Mouse (Mus musculus): Measurements from ENCODE around the gene Cope.
A peak's percentile ranks its signal among the peaks of the same experiment; 100 is the strongest.

Gene Cope

DNA sequence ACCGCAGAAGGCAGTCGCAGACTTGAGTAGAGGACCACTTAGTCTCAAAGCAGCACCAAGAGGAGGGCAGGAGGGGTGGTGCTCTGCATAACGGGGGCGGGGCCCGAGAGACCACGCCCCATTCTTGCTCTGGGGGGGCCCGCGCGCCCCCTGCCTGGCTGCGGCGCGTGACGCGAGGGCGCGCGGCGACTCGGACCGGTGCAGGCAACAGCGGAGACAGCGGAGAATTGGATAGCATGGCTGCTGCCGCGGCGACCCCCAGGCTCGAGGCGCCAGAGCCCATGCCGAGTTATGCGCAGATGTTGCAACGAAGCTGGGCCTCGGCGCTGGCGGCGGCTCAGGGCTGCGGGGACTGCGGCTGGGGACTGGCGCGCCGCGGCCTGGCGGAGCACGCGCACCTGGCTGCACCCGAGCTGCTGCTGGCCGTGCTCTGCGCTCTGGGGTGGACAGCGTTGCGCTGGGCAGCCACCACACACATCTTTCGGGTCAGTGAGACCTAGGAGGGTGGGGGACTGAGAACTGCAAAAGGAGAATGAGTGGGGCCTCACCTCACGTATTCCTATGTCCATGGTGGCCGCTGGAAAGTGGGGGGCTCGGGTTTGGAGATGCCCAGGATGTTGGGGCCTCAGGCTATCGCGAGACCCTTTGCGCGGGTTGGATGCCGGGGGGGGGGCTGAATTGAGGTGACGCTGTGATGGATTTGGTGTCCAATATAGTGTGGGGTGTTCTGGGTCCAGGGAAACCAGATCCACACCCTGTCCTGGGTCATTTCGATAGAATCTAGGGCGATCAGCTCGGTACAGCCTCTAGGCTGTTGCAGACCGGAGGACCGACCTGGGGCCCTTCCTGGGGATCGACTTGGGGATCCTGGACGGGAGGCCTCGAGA lies 13.5 kb downstream of the Cope start, which contains the start of gene Cers1:
Gene Cers1 (plus strand): TSS at position 152 of the 887 bp plus-strand sequence.
- DNase-seq, result peak; percentile 81

- no peak for DNase-seq
These were observed 14.5 kb downstream of the Cope start for GRCm38 (mm10) chr8:70316511-70317504.

- no peak for DNase-seq
These were observed 15.6 kb downstream of the Cope start for GRCm38 (mm10) chr8:70317872-70318271.

- no peak for DNase-seq
These were observed 21.4 kb downstream of the Cope start for GRCm38 (mm10) chr8:70323716-70324115.

GRCm38 (mm10) chr8:70327512-70327911 lies 25.2 kb downstream of the Cope start:
- DNase-seq, result no peak

DNA sequence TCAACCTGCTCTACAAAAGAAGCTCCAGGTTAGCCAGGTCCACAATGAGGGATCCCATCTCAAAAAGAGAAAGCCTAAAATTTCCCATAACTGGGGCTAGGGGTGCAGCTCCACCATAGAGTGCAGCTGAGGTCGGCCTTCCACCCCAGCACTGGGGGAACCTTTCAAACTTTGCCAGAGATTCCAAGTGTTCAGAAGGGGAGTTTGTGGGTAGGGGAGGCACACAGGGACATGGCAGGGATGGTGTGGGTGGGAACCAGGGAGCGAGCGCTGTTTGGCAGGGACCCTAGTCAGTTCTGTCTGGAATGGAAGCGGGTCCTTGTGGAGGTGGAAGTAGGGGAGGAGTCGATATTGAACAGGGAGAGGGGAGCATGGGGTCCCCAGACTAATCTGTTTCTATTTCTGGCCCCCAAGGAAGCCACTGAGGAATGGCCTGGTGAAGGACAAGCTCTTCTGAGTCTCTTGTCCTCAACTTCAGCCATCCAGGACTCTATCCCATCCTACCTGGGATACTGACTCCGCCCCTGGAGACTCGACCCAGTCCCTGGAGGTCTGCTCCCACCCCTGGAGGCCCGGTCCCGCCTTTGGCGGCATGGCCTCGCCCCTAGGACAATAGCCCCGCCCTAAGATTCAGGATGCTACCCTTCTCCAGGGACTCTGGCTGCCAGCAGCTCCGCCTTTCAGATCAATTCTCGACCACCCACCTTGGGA lies 27.0 kb downstream of the Cope start, which contains the start of gene Gdf1:
Gene Gdf1 (plus strand): TSS at position 694 of the 711 bp plus-strand sequence.
- no peak for DNase-seq

GRCm38 (mm10) chr8:70329835-70330740 lies 27.8 kb downstream of the Cope start:
- DNase-seq, result no peak

GRCm38 (mm10) chr8:70330741-70331364 lies 28.5 kb downstream of the Cope start:
- DNase-seq, result peak; percentile 49

- DNase-seq, result no peak
These were observed 29.2 kb downstream of the Cope start for GRCm38 (mm10) chr8:70331526-70331925.

GRCm38 (mm10) chr8:70332070-70332877 lies 30.0 kb downstream of the Cope start:
- DNase-seq, result peak; percentile 42

- no peak for DNase-seq
These were observed 30.5 kb downstream of the Cope start for GRCm38 (mm10) chr8:70332878-70333202.

GRCm38 (mm10) chr8:70338931-70339330 lies 36.6 kb downstream of the Cope start:
- no peak for DNase-seq

GRCm38 (mm10) chr8:70340659-70341058 lies 38.3 kb downstream of the Cope start:
- DNase-seq, result no peak

DNA sequence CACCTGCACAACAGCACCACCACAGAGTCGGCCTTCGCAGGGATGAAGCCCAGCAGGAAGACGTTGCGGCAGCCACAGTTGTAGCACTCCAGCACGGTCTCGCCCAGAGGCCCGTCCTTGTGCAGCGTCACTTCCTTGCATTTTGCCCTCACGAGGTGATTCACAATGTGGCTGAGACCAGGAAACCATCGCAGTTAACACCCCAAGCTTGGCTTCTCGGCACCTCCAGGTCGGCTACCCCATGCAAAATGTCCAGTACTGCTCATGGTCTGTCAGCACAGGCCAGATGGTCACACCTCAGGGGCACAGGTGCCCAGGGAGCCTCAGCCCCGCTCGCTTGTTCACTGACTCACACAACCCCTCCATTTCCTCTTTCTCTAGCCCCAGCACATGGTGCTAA lies 39.7 kb downstream of the Cope start:
- no peak for DNase-seq

DNA sequence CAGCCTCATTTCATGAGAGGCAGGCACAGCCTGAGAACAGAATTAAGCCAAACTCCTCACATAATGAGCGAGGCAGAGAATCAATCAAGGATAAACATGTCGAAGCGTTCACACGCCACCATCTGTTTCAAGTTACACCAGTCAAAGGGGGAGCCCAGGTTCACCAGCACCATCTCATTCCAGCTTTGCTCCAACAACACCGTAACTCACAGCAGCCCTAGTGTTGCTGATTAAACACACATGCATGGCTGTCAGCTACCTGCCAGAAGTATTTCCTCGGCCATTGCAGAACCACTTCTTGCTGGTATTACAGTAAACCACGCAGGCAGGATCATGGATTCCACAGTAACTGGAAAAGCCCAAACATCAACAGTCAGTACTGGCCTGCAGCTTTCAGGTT lies 40.8 kb downstream of the Cope start:
- DNase-seq, result no peak

DNA sequence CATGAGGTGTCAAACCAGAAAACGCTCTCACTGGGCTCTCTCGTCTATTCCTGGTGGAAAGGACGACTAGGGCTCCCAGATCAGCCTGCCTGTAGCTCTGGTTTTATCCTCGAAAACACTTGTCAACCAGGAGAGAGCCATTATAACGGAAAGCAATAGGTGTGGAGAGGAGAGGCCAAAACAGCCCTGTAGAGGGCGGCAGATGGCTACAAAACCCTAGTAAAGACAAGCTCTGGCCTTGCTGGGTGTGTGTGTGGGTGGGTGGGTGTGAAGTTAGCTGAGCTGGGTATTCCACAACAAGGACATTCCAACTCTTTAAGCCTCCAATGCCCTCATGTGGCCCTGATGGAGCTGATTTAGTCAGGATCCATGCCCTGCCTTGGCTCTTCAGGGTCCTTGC lies 41.4 kb downstream of the Cope start:
- peak; percentile 68 for DNase-seq

- DNase-seq, result no peak
These were observed 42.0 kb downstream of the Cope start for GRCm38 (mm10) chr8:70344279-70344678.

DNA sequence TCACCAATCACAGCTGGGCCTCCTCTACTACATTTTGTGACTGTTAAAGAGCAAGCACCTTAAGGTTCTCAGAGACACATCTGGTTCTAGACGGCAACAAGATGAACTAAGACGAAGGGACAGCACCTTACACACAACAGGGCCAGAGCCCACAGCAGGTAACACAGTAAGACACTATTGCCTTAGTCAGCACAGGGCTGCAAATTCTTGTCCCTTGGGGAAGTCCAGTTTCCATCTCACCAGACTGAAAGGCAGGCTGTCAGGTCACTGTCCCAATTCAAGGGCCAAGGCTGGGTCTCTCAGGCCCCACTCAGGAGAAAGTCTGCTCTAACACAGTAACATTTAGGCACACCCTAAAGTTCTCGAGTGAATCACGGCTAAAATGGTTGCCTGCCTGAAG lies 45.1 kb downstream of the Cope start:
- no peak for DNase-seq

- DNase-seq, result no peak
These were observed 45.6 kb downstream of the Cope start for GRCm38 (mm10) chr8:70347860-70348420.
